Mouse (Mus musculus) megakaryocyte, adult 5-6 weeks (primary cell): ENCODE data around the gene Lypla2. TPM values are rescaled to one million over a fixed set of nuclear protein-coding genes. Genes with fewer than 3 reads are reported as not detected.
"Not testable (repeated sequence)": the region's sequence is repeated elsewhere in the genome, so short reads cannot be mapped to it uniquely, and the experiment has no call there.

ENCODE experiments used
- ATAC-seq: 2 replicates; pipeline ENCODE4 v1.8.0; 2016; ENCODE audit warnings: mild to moderate bottlenecking, inconsistent platforms; ENCODE audit not compliant: poor library complexity, severe bottlenecking
- total RNA-seq, 2 experiments: library from RNA; stranded (forward) in 1 of 2; stranded (reverse) in 1 of 2; fragments of 153-499, 151-499 nt in 1 of 2; fragments of 221-1000, 200-1000 nt in 1 of 2; gene quantifications; 2 replicates each; pipeline versions ENCODE4 v1.2.3 to v1.2.4; 2015 to 2017

Gene Lypla2
- total RNA-seq (2015) (49.7 and 51.4 TPM in 2 replicates), total RNA-seq (2017) (21.4 and 25.3 TPM in 2 replicates)

DNA sequence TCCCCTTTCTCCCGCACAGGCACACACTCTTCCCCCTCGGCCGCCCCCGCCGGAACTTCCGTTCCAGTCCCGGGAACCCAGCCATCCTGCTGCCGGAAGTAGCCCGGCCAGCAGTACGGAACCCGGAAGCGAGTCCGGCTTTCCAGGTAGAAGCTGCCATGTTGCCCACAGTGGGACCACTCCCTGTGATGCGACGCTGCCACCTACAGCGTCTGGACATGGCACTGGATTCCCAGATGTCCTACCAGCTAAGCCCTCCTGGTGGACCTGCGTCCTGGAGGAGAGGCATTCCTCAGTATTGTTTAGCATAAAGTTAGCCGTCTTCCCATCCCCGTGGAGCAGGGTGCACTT lies at the start of gene Lypla2:
Gene Lypla2 (minus strand): TSS at position 71 of the 351 bp plus-strand sequence.
- ATAC-seq = peak; percentile 77

DNA sequence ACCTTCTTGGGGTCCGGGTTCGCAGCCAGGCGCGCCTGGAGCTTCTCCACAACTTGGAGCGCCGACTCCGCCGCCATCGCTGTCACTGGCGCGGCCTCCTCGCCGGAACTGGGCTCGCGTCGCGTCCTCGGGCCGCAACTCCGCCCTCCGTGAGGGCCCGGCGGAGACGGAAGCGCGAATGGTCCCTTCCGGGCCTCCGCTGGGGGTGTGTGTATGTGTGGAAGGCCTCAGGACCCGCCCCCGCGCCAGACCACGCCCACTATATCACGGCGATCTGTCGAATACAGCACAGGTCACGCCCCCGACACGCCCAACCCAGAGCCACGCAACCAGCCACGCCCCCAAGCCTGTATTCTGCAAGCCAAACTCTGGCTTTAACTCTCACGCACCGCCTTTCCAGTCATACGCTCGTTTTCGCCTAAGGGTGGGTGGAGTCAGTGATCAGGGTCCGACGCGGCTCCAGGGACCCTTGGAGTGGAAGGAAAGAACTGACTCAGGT lies 49.2 kb upstream of the Lypla2 start, which contains the start of gene Eloa:
Gene Eloa (minus strand): TSS at position 215 of the 499 bp plus-strand sequence.
- peak; percentile 99 for ATAC-seq

DNA sequence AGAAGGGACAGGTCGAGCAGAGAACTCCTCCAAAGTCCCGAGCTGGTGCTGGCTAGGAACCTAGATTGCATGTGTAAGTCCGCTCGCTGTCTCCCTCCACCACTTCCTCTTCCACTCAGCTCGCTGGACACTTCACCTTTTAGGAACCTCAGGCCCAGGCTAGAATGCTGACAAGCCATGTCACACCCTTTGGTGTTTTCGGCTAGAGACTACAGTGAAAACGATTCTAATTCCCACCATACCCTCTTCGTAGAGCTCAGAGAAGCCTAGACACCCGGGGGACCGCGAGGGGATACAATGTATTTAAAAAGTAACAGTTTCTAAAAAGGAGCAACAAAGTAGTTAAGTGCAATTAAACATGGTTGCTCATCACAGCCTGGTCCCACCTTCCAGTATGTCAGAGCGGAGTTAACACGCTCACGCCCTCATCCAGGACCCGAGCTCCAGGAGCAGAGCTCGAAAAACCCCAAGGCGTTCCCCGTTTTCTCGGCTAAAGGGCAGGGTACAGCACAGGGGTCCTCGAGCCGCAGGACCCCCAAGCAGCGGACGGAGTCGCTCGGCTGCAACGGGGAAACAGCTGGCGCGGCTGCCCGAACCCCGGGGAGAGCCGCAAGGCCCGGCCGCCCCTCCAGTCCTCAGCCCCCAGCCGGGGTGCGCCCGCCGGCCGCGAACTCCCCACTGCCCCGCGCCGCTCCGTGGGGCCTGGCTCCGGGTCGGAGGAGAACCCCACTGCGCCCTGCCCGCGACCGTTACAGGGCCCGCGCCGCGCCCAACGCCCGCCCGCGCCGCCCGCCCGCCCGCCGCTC lies 48.5 kb upstream of the Lypla2 start:
- ATAC-seq = peak; percentile 70

DNA sequence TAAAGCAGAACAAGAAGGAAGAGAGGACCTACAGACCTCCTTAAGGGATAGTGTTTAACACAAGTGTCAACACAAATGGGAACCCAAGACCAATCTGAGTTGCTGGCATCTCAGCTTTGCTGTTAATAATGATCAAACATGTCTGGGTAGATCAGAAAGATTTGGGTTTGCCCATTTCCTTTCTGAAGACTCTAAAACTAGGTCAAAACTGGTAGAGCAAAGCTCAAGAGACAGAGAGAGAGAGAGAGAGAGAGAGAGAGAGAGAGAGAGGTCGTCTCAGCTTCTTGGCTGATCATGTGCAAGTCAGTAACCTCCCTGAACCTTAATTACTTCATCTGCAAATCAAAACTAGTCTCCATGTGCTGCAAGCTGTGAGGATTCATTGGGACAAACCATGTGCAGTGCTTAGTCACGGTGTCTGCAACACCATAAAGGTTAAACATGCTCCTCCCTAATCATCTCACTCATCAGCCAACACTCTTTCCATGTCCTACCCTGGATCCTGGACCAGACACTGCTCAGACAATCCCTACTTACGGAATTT lies 43.7 kb upstream of the Lypla2 start:
- no peak for ATAC-seq

DNA sequence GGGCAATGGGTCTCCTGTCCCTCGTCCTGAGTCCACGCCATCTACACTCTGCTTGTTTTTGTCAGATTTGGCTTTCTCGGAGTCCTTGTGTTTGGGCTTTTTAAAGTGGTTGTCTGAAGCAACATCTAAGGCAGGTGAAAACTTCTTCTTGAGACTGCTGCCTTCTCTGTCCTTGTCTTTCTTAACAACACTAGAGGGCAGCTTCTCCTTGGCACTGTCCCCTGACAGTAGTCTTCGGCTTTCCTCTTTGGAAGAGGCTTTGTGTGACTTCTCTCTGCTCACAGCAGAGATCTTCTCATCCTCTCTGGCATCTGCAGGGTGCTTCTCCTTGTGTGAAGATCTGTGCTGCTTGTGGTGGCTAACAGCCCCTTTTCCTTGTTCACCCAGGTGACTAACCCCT lies 38.2 kb upstream of the Lypla2 start:
- ATAC-seq = no peak

DNA sequence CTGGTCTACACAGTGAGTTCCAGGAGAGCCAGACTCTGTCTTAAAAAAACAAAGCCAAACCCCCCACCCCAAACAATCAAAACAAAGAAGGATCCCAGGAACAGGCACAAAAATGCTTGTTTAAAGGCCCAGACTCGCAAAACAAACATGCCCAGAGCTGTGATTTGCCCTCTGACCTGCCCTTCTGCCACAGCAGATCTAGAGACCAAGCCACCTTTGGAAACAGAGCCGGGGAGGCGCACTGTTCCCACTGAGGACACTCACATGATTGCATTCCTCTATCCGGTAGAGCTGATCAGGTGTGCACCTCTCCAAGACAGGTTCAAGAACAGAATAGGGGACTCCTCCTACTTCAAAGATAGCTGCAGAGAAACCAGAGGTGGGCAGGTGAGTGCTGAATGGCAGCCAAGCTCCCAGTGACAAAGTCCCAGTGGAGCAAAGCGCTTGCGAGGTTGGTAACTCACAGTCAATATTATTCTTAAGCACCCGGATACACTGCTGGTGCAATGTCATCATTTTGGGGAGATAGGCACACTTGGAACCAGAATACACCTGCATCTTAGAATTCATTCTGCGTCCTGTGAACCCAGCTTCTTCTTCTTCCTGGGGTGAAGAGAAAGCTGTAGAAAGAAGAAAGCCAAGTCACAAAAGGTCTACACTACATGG lies 36.5 kb upstream of the Lypla2 start:
- no peak for ATAC-seq

DNA sequence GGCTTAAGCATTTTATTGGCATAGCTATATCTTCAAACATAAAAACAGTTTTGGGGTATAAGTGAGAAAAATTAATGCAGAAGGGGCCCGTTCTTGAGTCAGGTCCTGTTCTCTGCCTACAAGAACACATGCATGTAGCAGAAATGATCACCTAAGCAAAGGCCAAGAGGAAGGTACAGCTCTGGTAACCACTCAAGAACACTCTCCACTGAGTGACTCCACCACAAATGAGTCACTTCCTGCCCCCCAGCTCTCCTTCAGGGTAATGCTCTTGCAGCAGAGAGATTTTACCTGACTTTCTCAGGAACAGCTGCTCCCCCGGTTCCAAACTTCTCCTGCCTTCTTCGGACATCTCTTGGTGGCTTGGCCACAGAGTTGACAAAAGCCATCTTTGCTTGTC lies 34.4 kb upstream of the Lypla2 start:
- ATAC-seq = peak; percentile 54; the same call in 1 of the 2 replicates

DNA sequence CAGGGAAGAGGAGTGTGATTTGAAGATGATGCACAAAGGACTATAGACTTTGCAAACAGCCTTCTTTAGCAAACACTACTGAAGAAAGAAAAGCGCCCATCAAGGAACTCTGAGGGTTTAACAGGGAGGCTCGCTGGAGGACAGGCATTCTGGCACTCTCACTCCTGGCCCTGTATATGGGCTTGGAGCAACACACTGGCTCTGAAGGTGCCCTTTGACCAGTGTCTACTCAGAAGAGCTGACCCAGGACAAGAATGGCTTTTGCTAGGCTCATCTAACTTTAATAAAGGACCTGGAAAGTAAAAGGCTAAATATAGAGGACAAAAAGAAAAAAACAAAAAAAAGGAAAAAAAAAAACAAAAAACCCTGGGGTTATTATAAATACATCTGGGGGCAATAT lies 32.5 kb upstream of the Lypla2 start:
- ATAC-seq = no peak

DNA sequence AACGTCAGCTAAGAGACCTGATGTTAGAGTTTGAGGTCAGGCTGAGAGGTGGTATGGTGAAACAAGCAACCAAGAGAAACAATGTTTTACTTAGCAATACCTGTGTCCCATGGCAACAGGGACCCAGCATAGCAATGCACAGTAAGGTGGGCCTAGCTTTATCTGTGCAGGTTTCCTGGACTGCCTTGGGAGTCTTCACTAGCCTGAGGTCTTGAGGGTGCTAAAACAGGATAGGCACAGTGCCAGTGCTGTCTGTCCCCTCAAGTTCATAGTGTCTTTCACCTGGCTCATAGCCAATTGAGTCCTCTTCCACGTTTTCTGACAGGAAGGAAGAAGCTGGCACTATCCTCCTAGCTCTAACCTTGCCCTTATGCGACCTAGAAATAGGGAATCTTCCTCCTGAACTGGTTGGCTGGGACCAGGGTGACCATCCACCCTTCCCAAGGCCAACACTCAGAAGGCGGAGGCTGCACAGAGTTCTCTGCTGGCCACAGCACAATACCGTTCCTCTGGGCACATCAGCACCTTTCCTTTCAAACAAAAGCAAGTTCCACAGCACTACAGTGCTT lies 31.8 kb upstream of the Lypla2 start:
- no peak for ATAC-seq

DNA sequence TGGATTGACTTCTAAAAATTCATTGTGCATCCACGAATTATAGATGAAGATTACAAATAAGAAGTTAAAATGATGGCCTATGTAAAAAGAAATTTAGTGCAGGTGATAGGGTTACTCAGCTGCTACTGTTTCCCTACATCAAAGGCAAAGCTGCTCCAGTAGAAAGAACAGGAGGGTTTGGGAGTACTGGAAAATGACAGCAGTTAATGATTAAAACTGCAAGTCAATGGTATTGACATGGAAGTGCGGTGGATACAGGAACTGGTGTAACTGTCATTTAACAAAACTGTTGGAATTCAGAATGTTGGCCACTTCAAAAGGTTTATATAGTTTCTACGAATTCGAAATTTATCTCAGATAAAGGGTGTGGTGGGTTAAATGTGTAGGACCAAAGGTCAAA lies 22.7 kb upstream of the Lypla2 start:
- ATAC-seq = no peak

DNA sequence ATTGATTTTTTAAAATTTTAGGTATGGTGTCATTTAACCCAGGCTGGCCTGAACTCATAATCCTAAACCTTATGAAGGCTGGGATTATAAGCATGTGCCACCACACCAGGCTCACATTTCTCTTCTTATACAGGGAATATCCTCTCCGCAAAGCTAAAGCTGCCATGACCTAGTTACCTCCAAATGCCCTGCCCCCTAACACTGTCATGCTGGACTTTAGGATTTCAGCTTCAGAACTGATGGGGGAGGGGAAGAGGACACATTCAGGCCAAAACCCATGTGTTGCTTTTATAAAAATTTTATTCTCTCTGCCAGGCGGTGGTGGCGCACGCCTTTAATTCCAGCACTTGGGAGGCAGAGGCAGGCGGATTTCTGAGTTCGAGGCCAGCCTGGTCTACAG lies 21.5 kb upstream of the Lypla2 start:
- ATAC-seq = no peak

DNA sequence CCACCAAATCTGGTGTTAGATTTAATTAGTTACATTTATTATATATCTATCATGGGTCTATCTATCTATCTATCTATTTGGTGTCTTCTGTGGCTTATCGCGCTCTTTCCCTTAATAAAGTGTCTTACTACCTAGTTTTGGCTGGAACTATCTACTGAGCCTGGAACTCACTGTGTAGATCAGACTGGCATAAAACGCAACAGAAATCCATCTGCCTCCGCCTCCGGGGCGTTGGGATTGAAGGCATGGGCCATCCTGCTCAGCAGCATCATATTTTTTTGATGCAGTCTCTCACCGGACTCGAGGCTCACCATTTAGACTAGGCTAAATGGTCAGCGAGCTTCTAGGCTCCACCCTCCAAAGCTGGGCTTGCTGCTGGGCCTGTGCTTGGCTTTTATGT lies 15.3 kb upstream of the Lypla2 start:
- no peak for ATAC-seq

DNA sequence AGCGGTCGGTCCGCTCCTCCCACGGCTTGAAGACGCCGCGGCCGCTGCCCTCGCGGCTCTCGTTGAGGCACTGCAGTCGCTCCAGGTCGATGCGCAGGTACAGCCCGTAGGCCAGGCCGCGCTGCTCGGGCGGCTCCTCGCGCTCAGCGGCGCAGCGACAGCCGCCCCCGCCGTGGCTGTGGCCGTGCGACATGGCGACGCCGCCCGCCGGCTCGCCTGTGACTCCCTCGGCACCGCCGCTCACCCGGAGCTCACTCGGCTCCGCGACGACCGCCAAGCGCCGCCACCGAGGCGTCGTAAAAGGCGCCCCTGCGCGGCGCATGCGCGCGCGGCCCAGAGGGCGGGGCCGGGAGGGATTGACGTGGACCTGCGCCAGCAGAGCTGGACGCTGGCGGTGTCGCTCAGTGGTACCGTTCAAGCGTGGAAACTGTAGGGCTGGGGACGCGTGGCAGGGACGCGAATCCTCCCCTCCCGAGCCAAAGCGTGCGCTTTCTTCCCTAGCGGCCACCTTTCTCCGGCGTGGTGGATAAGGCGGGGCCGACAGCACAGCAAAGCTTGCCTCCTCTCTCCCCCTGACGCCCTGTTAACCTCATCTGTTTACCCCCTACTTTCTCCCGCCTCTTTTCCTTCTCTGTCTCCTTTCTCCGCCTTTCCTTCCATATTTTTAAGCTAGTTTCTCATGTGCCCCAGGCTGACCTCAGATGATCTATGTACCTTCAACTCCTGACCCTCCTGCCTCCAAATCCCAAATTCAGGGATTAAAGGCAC lies 14.7 kb upstream of the Lypla2 start, which contains the start of gene Pithd1:
Gene Pithd1 (minus strand): TSS at position 322 of the 768 bp plus-strand sequence.
- ATAC-seq = peak; percentile 94

DNA sequence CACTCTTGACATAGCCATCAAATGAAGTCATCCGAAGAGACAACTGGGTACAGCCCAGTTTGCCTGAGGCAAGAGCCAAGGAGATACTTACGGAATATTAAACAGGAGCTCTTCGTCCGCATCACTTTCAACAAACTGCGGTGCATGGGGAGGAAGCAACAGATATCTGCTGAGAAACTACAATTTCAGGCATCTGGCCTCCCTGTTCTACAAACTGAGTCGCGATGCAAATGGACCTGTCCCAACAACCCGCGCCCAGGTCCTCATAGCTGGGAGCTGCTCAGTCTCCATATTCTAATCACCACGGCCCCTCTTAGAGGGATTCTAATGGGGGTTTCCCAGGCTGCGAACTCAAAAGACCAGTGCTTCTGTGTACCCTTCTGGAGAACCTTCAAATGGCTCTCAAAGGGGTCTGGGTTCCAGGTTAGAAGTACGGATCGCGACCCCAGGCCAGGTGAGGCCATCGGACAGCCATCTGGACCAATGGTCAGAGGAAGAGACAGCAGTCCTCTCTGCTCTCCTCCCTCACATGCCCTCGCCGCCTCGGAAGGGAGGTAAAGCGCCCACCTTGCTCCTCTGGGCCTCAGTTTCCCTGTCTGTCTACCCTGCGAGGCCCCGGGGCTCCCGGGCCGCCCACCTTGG lies 14.0 kb upstream of the Lypla2 start:
- peak; percentile 5; the same call in 1 of the 2 replicates for ATAC-seq

DNA sequence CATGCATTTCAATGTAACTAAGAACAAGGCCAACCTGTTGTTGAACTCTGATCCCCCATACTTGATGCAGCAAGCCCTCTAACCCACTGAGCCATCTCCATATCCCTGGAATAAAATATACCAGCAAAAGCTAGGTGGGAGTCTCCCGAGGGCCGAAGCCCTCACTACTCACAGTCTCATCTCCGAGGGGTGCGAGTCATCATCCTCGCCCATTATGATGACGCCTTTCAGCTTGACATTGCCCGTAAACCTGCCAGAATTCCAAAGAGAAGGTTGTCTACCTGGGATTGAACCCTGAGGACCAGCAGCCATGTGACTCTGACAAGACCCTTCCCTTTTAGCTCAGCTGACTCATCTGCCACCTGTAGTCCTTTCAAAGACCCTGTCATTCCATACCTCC lies 13.3 kb upstream of the Lypla2 start:
- ATAC-seq = no peak

DNA sequence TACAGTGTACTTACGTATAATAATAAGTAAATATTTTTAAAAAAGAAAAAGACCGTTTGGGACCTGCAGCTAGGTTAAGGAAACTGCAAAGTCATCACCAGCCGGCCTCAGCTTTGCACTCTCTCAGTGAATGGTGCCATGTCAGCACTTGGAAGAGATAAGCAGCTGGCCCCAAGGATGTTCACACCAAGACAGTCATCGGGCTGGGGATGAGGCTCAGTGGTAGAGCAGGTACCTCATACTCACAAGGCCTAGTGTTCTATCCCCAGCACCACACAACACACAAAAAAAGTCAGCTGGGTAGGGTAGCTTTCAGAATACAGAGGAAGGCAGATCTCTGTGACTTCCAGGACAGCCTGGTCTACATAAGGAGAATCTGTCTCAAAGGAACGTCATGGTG lies 12.8 kb upstream of the Lypla2 start:
- ATAC-seq = no peak

DNA sequence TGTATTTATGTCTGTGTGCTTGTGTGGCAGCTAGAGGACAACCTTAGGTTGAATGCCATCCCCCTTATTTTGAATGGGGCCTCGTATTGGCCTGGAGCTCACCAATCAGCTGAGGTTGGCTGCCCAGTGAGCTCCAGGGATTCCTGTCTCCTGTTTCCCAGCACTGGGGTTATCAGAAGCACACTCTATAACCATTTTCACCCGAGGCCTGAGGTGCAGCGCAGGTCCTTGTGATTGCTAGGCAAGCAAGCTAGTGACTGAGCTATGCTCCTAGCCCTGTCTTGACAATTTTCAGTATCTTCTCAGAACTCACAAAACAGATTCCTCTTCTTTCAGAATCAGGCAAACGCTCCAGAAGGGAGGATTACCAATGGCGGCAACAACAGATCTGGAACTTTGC lies 12.1 kb upstream of the Lypla2 start:
- ATAC-seq = no peak

DNA sequence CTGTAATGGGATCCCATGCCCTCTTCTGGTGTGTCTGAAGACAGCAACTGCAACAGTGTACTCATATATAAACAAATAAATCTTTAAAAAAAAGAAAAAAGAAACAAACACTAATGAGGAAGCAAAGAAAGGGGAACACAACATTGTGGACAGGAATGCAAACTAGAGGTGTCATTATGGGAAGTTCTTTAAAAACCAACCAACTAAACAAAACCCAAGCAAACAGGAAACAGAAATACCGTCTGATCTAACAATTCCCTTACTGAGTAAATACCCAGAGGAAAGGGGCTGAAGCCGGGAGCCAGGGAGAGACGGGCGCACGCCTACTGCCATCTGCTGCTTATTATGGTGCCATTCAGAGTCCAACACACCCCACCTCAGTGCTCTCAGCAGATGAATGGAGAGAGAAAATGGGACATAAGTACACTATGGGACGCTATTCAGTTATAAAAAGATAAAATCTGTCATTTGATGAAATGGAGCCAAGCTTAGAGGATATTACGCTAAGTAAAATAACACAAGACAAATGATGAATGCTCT lies 9.2 kb upstream of the Lypla2 start:
- ATAC-seq = peak; percentile 77

DNA sequence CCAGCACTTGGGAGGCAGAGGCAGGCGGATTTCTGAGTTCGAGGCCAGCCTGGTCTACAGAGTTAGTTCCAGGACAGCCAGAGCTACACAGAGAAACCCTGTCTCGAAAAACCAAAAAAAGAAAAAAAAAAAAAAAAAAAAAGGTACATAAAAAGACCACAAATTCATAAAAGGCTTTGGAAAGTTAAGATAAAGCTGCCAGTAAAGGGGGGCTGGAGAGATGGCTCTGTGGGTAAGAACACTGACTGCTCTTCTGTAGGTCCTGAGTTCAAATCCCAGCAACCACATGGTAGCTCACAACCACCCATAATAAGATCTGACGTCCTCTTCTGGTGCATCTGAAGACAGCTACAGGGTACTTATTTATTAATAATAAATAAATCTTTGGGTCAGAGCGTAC lies 7.8 kb upstream of the Lypla2 start:
- not testable (repeated sequence) for ATAC-seq

DNA sequence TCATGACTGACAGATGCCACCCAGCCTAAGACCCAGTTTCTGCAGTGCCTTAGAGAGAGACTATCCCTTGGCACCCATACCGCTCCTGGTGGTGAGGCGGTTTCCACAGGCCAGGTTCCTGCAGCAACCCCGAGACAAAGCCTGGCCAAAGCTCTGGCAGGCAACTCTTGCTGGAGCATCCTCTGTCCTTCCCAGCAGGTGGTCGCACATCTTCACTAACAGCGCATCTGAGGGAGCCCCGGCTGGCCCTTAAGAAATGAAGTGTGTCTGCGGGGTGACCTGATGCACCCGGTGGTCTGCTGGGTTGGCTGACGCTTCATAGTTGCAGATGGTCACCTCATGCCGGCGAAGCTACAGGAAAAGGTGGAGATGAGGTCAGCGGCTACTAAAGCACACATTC lies 3.7 kb upstream of the Lypla2 start:
- no peak for ATAC-seq
